Mouse (Mus musculus) liver, adult 2 months (tissue): ENCODE data around the gene Prr14.

ENCODE experiments used
- CTCF ChIP-seq: fragments of 200-500 bp; IDR thresholded peaks from 2 replicates; pipeline ENCODE4 v1.5.1; 2011; ENCODE audit warnings: low read depth, low read length, control low read depth
- POLR2A ChIP-seq: fragments of 200-500 bp; IDR thresholded peaks from 2 replicates; pipeline ENCODE4 v1.6.1; 2011; ENCODE audit warnings: low read length, control low read depth; ENCODE audit not compliant: insufficient read depth; ENCODE audit errors: extremely low read depth

DNA sequence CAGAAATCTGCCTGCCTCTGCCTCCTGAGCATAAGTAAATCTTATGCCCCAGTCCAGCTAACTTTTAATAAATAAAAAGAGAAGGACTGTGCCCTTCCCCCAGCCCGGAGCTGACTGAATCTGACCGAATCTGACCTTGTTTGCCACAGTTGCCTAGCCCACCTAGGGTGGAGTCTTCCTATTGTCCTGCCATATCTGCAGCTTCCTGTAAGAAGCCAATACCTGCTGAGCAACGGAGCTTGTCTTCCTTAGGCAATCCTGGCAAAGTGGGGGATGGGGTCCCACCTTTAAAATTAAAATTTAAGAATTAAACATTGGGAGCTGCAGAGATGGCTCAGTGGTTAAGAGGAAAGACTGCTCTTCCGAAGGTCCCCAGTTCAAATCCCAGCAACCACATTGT is 7.2 kb downstream of the Prr14 start:
- TF ChIP-seq CTCF (no peak), POLR2A (no peak)
